Mouse (Mus musculus) lung, postnatal 4 days (tissue): ENCODE data around the gene Bhlhe40.

Experiments
- DNase-seq, 2 experiments: peaks; one replicate each; pipeline ENCODE4 v3.0.0; 2021

Gene Bhlhe40

GRCm38 (mm10) chr6:108694965-108695724, 34.7 kb downstream of the Bhlhe40 start:
- DNase-seq = peak in 1 of 2 experiments; percentile 27

- DNase-seq = peak; percentile 49 to 57
These were observed 35.7 kb downstream of the Bhlhe40 start for GRCm38 (mm10) chr6:108695844-108696821.

GRCm38 (mm10) chr6:108696822-108697202, 36.4 kb downstream of the Bhlhe40 start:
- DNase-seq = no peak

GRCm38 (mm10) chr6:108697345-108697744, 36.9 kb downstream of the Bhlhe40 start:
- DNase-seq = no peak

- no peak for DNase-seq
These were observed 38.0 kb downstream of the Bhlhe40 start for GRCm38 (mm10) chr6:108698343-108698870.

- no peak for DNase-seq
These were observed 39.2 kb downstream of the Bhlhe40 start for GRCm38 (mm10) chr6:108699679-108700078.

GRCm38 (mm10) chr6:108700638-108701343, 40.4 kb downstream of the Bhlhe40 start:
- no peak for DNase-seq

GRCm38 (mm10) chr6:108702648-108703047, 42.2 kb downstream of the Bhlhe40 start:
- no peak for DNase-seq

GRCm38 (mm10) chr6:108703085-108703484, 42.7 kb downstream of the Bhlhe40 start:
- no peak for DNase-seq

- DNase-seq = peak in 1 of 2 experiments; percentile 32
These were observed 44.1 kb downstream of the Bhlhe40 start for GRCm38 (mm10) chr6:108704316-108705080.

GRCm38 (mm10) chr6:108705957-108706356, 45.5 kb downstream of the Bhlhe40 start:
- DNase-seq = no peak

- DNase-seq = no peak
These were observed 46.7 kb downstream of the Bhlhe40 start for GRCm38 (mm10) chr6:108706994-108707645.

GRCm38 (mm10) chr6:108709131-108709470, 48.7 kb downstream of the Bhlhe40 start:
- DNase-seq = no peak

- peak; percentile 82 to 86 for DNase-seq
These were observed 49.2 kb downstream of the Bhlhe40 start for GRCm38 (mm10) chr6:108709471-108710231.

- DNase-seq = no peak
These were observed 50.2 kb downstream of the Bhlhe40 start for GRCm38 (mm10) chr6:108710667-108711066.

GRCm38 (mm10) chr6:108711192-108711964, 50.9 kb downstream of the Bhlhe40 start:
- DNase-seq = no peak

GRCm38 (mm10) chr6:108712148-108712547, 51.7 kb downstream of the Bhlhe40 start:
- DNase-seq = no peak

- peak in 1 of 2 experiments; percentile 33 for DNase-seq
These were observed 52.9 kb downstream of the Bhlhe40 start for GRCm38 (mm10) chr6:108713175-108713974.
